Mouse (Mus musculus) telencephalon, adult 2 months (tissue): ENCODE measurements around the gene Yrdc.
A peak's percentile ranks its signal among the peaks of the same experiment; 100 is the strongest.

Experiments
- DNase-seq: peaks from one replicate; pipeline ENCODE4 v3.0.0-alpha.2; 2011; ENCODE audit warnings: low read depth, low spot score

The Yrdc gene

GRCm38 (mm10) chr4:124849631-124850260 is 733 bp upstream of the Yrdc start:
- peak; percentile 79 for DNase-seq

DNA sequence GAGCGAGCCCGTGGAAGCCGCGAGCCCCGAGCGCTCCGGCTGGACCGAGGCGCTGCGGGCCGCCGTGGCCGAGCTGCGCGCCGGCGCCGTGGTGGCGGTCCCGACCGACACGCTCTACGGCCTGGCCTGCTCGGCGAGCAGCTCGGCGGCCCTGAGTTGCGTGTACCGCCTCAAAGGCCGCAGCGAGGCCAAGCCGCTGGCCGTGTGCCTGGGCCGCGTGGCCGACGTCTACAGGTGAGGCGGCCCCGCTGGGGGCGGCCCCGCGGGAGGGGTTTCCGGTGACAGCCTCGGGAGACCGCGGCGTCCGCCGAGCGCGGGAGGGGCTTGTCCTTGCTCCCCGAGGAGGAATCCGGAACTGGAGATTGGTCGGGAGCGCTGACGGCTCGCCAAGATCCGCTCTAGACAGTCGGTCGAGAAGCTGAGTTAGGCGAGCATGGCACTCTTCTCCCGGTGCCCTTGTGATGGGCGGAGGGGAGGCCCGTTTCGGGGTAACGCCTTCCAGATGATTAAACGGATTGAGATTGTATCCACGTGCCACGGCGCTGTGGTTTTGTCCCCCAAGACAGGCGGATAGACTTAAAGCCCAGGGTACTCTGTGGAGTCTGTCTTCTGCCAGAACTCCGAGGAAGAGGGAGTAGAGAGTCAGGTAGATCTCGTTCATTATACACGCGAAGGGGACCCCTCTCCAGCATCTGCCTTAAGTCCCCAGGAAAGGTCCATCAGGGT is 617 bp downstream of the Yrdc start, which contains the start of gene 1110065P20Rik:
Gene 1110065P20Rik (minus strand): TSS at position 264 of the 726 bp plus-strand sequence.
- no peak for DNase-seq

DNA sequence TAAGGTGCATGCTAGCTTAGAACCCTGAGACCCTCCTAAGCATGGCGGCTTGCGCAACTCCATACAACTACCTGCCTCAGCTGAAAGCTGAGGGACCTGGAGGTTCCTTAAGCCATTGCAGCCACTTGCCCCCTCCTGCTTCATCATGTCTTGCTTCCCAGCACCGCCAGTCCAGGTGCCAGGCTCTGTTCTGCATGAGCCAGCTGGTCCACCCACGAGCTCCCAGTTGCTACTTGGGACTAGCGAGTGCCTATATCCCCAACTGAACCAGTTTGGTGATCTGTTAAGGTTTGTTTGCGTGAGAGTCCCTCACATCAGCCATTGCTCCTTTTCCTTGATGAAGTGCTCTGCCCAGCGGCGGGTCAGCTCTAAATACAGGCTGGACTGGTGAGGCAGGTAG is 5.8 kb downstream of the Yrdc start:
- no peak for DNase-seq

DNA sequence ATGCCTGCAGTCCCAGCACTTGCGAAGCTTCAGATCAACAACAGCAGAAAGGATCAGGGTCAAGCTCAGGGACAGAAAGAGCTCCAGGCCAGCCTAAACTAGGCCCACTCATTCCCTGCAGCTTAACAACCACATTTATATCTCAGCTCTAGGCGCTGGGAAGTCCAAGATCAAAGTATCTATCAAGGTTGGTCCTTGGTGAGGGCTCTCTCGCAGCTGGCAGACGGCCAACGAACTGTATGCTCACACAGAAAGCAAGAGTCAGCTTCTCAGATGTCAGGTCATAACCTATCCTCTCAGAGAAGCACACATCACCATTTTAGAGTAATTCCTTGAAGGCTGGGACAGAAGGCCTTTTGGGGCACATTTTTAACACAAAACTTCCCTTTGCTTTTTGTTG is 7.9 kb downstream of the Yrdc start:
- no peak for DNase-seq

- no peak for DNase-seq
These were observed 10.0 kb downstream of the Yrdc start for GRCm38 (mm10) chr4:124860446-124860845.

DNA sequence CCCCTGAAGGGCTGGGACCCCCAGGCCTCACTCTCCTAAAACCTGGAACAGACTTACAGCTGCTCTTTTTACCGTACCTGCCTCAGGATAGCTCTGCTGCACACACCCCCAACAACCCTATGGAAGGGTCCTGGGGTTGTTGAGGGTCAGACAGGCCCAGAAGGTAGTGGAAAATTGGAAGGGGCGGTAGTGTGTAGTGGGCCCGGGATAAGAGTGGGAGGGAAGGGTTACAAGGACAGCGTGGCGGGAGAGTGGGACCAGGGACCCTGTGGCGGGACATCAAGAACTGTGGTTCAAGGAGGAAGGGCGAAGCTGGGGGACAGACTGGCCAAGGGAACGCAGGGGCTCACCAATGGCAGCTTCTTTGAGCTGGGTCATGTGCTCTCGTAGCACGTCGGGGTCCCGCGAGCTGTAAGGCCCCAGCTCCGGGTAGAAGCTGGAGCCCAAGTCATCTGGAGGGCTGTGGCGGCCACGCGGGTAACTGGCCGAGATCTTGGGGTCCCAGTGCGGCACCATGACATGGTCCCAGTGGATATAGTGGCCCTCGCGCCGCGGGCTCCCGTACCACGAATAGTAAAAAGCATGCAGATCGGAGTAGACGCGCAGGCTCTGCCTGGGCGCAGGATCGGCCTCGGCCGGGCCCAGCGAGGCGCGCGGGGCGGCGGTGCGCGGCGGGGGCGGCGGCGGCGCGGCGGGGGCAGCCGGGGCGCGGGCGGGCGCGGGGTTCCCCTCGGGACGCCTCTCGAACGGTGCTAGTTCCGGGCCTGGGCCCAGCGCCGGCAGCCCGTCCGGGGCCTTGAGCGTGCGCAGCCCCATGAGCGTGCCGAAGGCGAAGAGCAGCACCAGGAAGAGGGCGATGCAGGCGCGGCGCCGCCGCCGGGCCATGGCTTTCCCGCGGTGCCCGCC is 11.1 kb downstream of the Yrdc start, which contains the start of gene Maneal:
Gene Maneal (minus strand): TSS at position 889 of the 906 bp plus-strand sequence.
- DNase-seq: no peak

DNA sequence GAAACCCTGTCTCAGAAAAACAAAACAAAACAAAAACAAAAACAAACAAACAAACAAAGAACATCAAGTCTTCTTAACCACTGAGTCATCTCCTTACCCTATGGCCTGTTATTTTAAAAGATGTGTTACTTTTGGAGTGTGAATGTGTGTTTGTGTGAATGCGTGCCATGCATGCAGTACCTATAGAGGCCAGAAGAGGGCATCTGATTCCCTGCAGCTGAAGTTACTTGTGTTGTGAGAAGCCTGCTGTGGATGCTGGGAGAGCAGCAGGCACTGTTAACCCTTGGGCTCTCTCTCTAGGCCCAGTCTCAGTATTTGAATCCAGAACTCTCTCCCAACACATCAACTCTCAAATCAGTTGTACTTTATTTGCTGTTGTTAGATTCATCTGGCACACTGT is 22.2 kb downstream of the Yrdc start:
- no peak for DNase-seq

DNA sequence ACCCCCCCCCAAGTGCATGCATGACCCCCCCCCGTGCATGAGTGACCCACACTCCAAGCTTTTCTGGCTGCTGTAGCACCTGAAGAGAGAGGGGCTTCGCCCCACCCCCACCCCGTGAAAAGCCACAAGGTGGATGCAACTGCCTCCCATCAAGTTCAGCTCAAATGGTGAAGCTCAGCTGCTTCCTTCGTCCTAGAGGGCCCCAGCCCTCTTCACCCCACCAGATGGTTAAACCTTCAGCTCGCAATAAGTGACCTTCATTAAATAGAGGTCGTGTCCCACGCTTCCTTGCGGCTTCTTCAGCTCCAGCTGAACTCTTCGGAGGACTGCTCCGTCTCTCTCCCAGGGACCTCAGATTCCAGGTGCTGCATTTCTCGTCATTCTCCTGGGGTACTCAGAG is 30.1 kb downstream of the Yrdc start, which contains the start of gene Epha10:
Gene Epha10 (plus strand): TSS at position 301 of the 400 bp plus-strand sequence.
- no peak for DNase-seq

- DNase-seq: peak; percentile 77
These were observed 30.9 kb downstream of the Yrdc start for GRCm38 (mm10) chr4:124881341-124881908.

- no peak for DNase-seq
These were observed 31.8 kb downstream of the Yrdc start for GRCm38 (mm10) chr4:124882151-124882729.

- DNase-seq: no peak
These were observed 38.2 kb downstream of the Yrdc start for GRCm38 (mm10) chr4:124888702-124889101.

- DNase-seq: no peak
These were observed 39.5 kb downstream of the Yrdc start for GRCm38 (mm10) chr4:124889935-124890334.

- peak; percentile 73 for DNase-seq
These were observed 40.4 kb downstream of the Yrdc start for GRCm38 (mm10) chr4:124890831-124891230.

DNA sequence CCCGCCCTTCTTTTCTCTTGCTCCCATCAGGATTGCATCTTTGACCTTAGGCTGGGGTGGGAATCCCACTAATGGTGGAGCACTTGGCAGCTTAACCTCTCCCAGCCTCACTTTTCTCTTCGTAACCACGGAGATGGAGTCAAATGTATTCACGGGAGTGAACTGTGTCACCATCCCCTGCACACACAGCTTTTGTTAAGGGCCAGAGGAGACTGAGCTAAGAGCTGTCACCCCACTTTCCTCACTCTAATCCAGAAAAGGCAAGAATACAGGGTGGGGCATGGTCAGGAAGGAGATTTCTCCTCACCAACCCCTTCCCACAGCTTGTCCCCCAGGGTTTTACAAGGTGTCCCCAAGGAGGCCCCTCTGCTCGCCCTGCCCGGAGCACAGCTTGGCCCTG is 43.3 kb downstream of the Yrdc start:
- DNase-seq: no peak

GRCm38 (mm10) chr4:124894508-124895428 is 44.3 kb downstream of the Yrdc start:
- DNase-seq: no peak

DNA sequence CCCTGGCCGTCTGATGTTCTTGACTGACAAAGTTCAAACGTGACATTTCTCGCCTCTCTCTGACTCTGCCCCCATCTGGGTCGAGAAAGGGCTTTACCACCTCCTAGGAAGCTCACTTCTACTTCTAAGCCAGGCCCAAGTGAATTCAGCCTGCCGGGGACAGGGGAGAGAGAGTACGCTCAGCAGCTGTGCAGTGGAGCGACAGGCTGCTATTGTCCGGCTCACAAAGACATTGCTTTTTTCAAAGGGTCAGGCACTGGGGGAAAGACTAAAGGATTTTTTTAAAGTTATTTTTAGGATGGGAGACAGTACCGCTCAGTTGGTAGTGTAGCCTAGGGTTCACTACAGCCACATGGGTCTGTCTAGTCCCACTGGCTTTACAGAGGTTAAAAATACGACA is 47.9 kb downstream of the Yrdc start:
- no peak for DNase-seq

DNA sequence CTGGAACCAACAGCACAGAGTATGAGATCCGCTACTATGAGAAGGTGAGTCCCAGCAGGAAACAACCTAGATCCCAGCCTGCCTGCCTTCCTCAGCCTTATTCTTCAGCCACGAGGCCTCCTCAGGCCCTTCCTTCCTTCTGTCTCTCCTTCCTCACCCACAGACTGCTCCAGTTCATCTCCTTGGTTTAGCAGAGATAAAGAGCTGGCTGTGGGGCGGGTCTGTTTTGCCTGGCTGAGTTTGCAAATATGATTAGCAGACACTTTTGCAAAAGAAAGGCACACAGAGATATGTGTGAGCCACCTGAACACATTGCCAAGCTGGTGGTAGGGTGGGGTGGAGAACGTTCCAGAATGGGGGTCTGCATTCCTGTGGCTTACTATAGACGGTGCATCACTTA is 49.4 kb downstream of the Yrdc start:
- no peak for DNase-seq
